Mouse (Mus musculus) small intestine, adult 2 months (tissue): ENCODE results near the gene Spocd1. TPM values are rescaled to one million over a fixed set of nuclear protein-coding genes. Genes with fewer than 3 reads are reported as not detected.

ENCODE experiments used
- H3K27ac ChIP-seq: fragments of 200-500 bp; 2 replicates; pipeline ENCODE4 v1.5.1; 2012; ENCODE audit warnings: low read depth, low read length, control low read depth, inconsistent platforms; ENCODE audit not compliant: insufficient read depth
- H3K27me3 ChIP-seq: fragments of 200-500 bp; 2 replicates; pipeline ENCODE4 v1.6.1; 2012; ENCODE audit warnings: mild to moderate bottlenecking, moderate library complexity, low read length, inconsistent platforms; ENCODE audit not compliant: control insufficient read depth, insufficient read depth
- H3K36me3 ChIP-seq: fragments of 200-500 bp; 2 replicates; pipeline ENCODE4 v1.6.1; 2012; ENCODE audit warnings: mild to moderate bottlenecking, low read length, control low read depth, inconsistent platforms; ENCODE audit not compliant: control insufficient read depth, insufficient read depth
- H3K4me1 ChIP-seq: fragments of 200-500 bp; 2 replicates; pipeline ENCODE4 v1.6.1; 2012; ENCODE audit warnings: low read length, inconsistent platforms, mixed read lengths; ENCODE audit not compliant: control insufficient read depth, insufficient read depth, insufficient read length
- H3K4me3 ChIP-seq: fragments of 200-500 bp; 2 replicates; pipeline ENCODE4 v1.5.1; 2012; ENCODE audit warnings: low read depth, mild to moderate bottlenecking, control low read depth, inconsistent platforms, low read length, moderate library complexity
- CTCF ChIP-seq: fragments of 200-500 bp; IDR thresholded peaks from 2 replicates; pipeline ENCODE4 v1.5.1; 2012; ENCODE audit warnings: low read depth, mild to moderate bottlenecking, control low read depth, inconsistent platforms, low read length, moderate library complexity, mixed read lengths; ENCODE audit not compliant: insufficient replicate concordance, insufficient read length; ENCODE audit errors: extremely low read depth
- POLR2A ChIP-seq: fragments of 200-500 bp; IDR thresholded peaks from 2 replicates; pipeline ENCODE4 v1.6.1; 2012; ENCODE audit warnings: low read depth, mild to moderate bottlenecking, control low read depth, inconsistent platforms, low read length, moderate library complexity
- WGBS: fragments of 180-500 bp; shearing (Covaris S2); methylation state at CpG from one replicate; pipeline ENCODE4 v1.1.7; 2018; 5-methylcytosine and 5-hydroxymethylcytosine counted together
- polyA plus RNA-seq: library from polyadenylated mRNA; depleted of rRNA; stranded (reverse); fragments of >200 nt; gene quantifications from 2 replicates; pipeline ENCODE4 v1.2.3, GENCODE M21; 2012; rRNA removed

Gene Spocd1
- polyA plus RNA-seq, 1 experiment, result not detected

DNA sequence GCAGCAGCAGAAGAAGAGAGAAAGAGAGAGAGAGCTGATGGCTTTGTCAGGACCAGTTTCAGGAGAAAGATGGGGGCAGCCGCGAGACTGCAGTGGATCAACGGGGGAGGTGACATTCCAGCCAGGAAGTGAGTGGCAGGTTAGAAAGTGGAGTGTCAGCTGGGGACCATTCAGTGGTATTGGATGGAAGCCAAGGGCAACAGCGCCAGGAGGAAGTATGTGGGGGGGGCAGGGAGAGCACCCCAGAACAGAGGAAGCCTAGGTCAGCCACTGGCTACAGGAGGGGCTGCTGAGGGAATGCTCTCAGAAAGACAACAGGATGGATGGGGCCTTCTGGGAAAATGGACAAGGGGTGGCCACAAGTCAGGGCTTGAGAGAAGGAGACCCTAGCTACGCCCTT is 72.7 kb downstream of the Spocd1 start:
- 24% methylated on average over 5 of the region's 5 CpGs for WGBS
- Histone ChIP-seq H3K4me3 (no peak overlapping the region), H3K36me3 (no peaks in the 10 kb centered on the region), H3K27ac (no peak overlapping the region), H3K4me1 (peaks cover 3% of the 10 kb centered on the region; the same call in 1 of the 2 replicates), H3K27me3 (peaks cover 3% of the 10 kb centered on the region)
- TF ChIP-seq POLR2A (no peak), CTCF (no peak)

DNA sequence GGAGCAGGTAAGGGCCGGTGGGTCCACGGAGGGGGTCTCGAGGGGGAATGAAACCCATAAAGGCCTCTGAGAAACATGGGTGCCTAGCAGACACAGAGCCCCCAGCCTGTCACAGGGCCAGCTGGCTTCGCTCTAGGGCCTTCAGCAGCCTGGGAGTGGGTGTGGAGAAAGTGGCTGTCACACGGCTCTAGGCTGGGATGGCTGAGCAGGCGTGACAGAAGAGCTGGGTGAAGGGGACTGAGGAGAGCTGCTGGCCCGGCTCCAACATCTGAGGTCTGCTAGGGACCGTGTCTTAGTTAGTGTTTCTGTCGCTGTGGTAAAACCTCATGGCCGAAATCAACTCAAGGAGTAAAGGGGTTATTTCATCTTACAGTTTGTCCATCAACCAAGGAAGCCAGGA is 73.1 kb downstream of the Spocd1 start:
- no peaks in the 10 kb centered on the region for H3K36me3 ChIP-seq
- TF ChIP-seq POLR2A (no peak), CTCF (no peak)
- 61% methylated on average over 10 of the region's 10 CpGs for WGBS
- no peak overlapping the region for H3K27ac ChIP-seq
- no peak overlapping the region for H3K4me3 ChIP-seq
- peaks cover 3% of the 10 kb centered on the region for H3K27me3 ChIP-seq
- H3K4me1 ChIP-seq, result peaks cover 3% of the 10 kb centered on the region; the same call in 1 of the 2 replicates

DNA sequence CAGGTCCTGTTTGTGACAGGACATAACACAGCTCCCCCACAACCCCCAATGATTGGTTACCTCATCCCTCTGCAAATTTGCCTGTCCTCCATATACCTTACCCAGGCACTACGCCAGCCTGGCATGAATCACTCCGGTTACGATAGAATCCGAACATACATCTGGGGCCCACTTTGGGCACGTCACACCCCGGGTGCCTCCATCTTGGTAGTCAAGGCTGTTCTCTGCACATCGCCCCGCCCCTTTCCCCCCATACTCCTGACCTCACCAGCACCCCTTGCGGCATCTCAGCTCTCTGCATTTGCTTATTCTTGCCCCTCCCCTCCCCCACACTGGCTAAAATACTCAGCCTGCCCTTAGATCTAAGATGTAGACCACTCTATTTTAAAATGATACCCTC is 76.5 kb downstream of the Spocd1 start:
- no peak overlapping the region for H3K4me3 ChIP-seq
- peaks cover 3% of the 10 kb centered on the region; the same call in 1 of the 2 replicates for H3K4me1 ChIP-seq
- H3K27me3 ChIP-seq, result peaks cover 8% of the 10 kb centered on the region
- H3K36me3 ChIP-seq, result no peaks in the 10 kb centered on the region
- 58% methylated on average over 9 of the region's 9 CpGs for WGBS
- no peak for TF ChIP-seq CTCF
- no peak for TF ChIP-seq POLR2A
- H3K27ac ChIP-seq, result no peak overlapping the region

DNA sequence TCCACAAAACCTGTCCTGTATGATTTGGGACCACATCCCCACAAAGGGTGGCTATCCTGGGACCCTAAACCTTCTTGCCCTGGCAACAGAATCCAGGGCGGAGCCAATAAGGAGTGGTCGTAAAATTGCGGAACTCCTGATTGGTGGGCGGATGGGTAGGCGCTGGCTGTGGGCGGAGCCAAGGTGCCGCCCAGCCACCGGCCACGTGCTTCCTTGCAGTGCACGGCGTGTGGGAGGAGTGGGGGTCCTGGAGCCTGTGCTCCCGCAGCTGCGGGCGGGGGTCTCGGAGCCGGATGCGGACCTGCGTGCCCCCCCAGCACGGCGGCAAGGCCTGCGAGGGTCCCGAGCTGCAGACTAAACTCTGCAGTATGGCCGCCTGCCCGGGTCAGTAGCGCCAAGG is 77.5 kb downstream of the Spocd1 start:
- Histone ChIP-seq H3K27me3 (peaks cover 8% of the 10 kb centered on the region), H3K36me3 (no peaks in the 10 kb centered on the region), H3K27ac (no peak overlapping the region), H3K4me3 (no peak overlapping the region), H3K4me1 (peaks cover 3% of the 10 kb centered on the region; the same call in 1 of the 2 replicates)
- 12% methylated on average over 25 of the region's 25 CpGs for WGBS
- TF ChIP-seq CTCF (no peak), POLR2A (no peak)

Other genes with a start within 250 kb of the Spocd1 start
- 11.2 and 21.4 TPM in 2 replicates for gene Tmem39b, start 232.4 kb upstream of the Spocd1 start, polyA plus RNA-seq
- 29.4 and 58.7 TPM in 2 replicates for gene Khdrbs1, start 186.9 kb upstream of the Spocd1 start, polyA plus RNA-seq
- gene Ptp4a2, start 118.0 kb upstream of the Spocd1 start, polyA plus RNA-seq, result 8.9 and 21.1 TPM in 2 replicates
- 1.7 and 2.3 TPM in 2 replicates for gene Adgrb2, start 55.6 kb downstream of the Spocd1 start, polyA plus RNA-seq
- gene Col16a1, start 118.6 kb downstream of the Spocd1 start, polyA plus RNA-seq, result 6.9 and 8.2 TPM in 2 replicates
- 71.6 and 171 TPM in 2 replicates for gene Pef1, start 173.3 kb downstream of the Spocd1 start, polyA plus RNA-seq
- 3.3 and 3.8 TPM in 2 replicates for gene Hcrtr1, start 210.1 kb downstream of the Spocd1 start, polyA plus RNA-seq
- gene Tinagl1, start 245.9 kb downstream of the Spocd1 start, polyA plus RNA-seq, result 106 and 109 TPM in 2 replicates